Mouse (Mus musculus) heart, adult 2 months (tissue): ENCODE results near the gene Syt3.

Source experiments
- CTCF ChIP-seq: fragments of 200-600 bp; IDR thresholded peaks from 2 replicates; pipeline ENCODE4 v1.8.1; 2022; ENCODE audit warnings: antibody characterized with exemption, mild to moderate bottlenecking, moderate library complexity
- EP300 ChIP-seq: fragments of 200-500 bp; IDR thresholded peaks from 2 replicates; pipeline ENCODE4 v1.6.1; 2011; ENCODE audit warnings: low read depth, low read length, control low read depth; ENCODE audit not compliant: insufficient read depth
- POLR2A ChIP-seq: fragments of 200-500 bp; IDR thresholded peaks from 2 replicates; pipeline ENCODE4 v1.6.1; 2011; ENCODE audit warnings: mild to moderate bottlenecking, low read depth, low read length, control low read depth; ENCODE audit not compliant: insufficient read depth

DNA sequence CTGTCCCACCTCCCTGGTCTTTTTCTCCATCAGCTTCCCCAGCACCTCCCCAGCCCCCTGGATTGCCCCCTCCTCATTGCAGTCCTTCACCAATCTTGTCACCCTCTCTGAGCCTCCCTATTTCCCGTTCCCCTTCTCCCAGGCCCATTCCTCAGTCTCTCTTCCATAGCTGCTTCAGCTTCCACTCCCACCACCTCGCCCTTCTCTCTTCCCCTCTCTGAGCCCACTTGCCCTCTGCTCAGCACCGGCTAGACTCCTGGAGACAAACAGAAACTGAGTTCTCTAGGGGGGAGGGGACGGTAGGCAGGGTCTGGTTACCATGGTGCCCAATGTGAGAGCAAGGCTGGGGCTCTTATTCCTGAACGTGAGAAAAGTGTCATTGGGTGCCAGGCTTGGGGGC lies 9.1 kb upstream of the Syt3 start:
- no peak for TF ChIP-seq CTCF
- no peak for TF ChIP-seq POLR2A
- TF ChIP-seq EP300 = no peak
